Mouse (Mus musculus) hindbrain, embryonic 11.5 days (tissue): ENCODE results near the gene Cdh3. TPM values are rescaled to one million over a fixed set of nuclear protein-coding genes. Genes with fewer than 3 reads are reported as not detected.
"Not testable (repeated sequence)": the region's sequence is repeated elsewhere in the genome, so short reads cannot be mapped to it uniquely, and the experiment has no call there.

Experiments used
- ATAC-seq: fragments of 200-750 bp; cut with Nextera tagmentation; 2 replicates; pipeline ENCODE4 v1.8.0; 2017; ENCODE audit warnings: mild to moderate bottlenecking, moderate TSS enrichment, moderate library complexity; ENCODE audit not compliant: low FRiP score
- DNase-seq: peaks from one replicate; pipeline ENCODE4 v3.0.0-alpha.2; 2015; ENCODE audit warnings: low spot score
- H3K27ac ChIP-seq: fragments of 300-500 bp; sonication (generic); 2 replicates; pipeline ENCODE4 v1.5.1; 2014; ENCODE audit warnings: mild to moderate bottlenecking, low read depth, low read length
- H3K27me3 ChIP-seq: fragments of 300-500 bp; sonication (generic); 2 replicates; pipeline ENCODE4 v1.6.1; 2014; ENCODE audit warnings: mild to moderate bottlenecking, low read length, moderate library complexity, mixed read lengths; ENCODE audit not compliant: control insufficient read depth, insufficient read depth
- H3K36me3 ChIP-seq: fragments of 300-500 bp; sonication (generic); 2 replicates; pipeline ENCODE4 v1.6.1; 2014; ENCODE audit warnings: mild to moderate bottlenecking, low read length, moderate library complexity, mixed read lengths; ENCODE audit not compliant: control insufficient read depth, insufficient read depth
- H3K4me1 ChIP-seq: fragments of 300-500 bp; sonication (generic); replicated peaks from 2 replicates; pipeline ENCODE4 v1.6.1; 2014; ENCODE audit warnings: low read length, mixed read lengths; ENCODE audit not compliant: control insufficient read depth, insufficient read depth
- H3K4me2 ChIP-seq: fragments of 300-500 bp; sonication (generic); replicated peaks from 2 replicates; pipeline ENCODE4 v1.6.1; 2014; ENCODE audit warnings: mild to moderate bottlenecking, low read depth, low read length
- H3K4me3 ChIP-seq: fragments of 300-500 bp; sonication (generic); 2 replicates; pipeline ENCODE4 v1.5.1; 2014; ENCODE audit warnings: low read depth, low read length
- H3K9ac ChIP-seq: fragments of 300-500 bp; sonication (generic); 2 replicates; pipeline ENCODE4 v1.6.1; 2014; ENCODE audit warnings: low read depth, low read length
- H3K9me3 ChIP-seq: fragments of 300-500 bp; sonication (generic); 2 replicates; pipeline ENCODE4 v1.6.1; 2016; ENCODE audit warnings: low read length; ENCODE audit not compliant: control insufficient read depth
- WGBS: fragments of 180-500 bp; shearing (Covaris S2); extraction: QIAGEN DNeasy Blood & Tissue Kit; methylation state at CpG from one replicate; pipeline ENCODE4 v1.1.7; 2014; 5-methylcytosine and 5-hydroxymethylcytosine counted together
- polyA plus RNA-seq: library from polyadenylated mRNA; unstranded; fragments of >200 nt; fragmentation: Nextera tagmentation; extraction: Ambion mirVana; gene quantifications from 2 replicates; pipeline ENCODE4 v1.2.1, GENCODE M21; 2014

Cdh3 gene
- polyA plus RNA-seq, 1 experiment from 2014 or later, result 3.8 TPM

DNA sequence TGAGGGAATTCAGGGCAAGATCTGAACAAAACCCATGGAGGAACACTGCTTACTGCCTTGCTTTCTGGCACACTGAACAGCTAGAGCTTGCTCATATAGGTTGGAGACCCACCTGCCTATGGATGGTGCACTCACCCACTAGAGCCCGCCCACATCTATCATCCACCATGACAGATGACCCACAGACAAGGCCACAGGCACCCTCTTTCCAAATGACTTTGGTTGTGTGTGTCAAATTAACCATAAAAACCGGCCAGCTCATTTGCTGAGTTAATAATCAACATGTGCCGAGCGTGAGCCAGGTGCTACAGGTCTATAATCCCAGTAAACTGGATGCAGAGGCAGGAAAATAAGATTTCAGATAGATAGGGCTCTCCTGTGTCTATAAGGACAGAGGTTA, 59.7 kb downstream of the Cdh3 start:
- no peaks in the 10 kb centered on the region for H3K4me1 ChIP-seq
- no peak overlapping the region for H3K9ac ChIP-seq
- H3K27me3 ChIP-seq, result no peaks in the 10 kb centered on the region
- H3K27ac ChIP-seq, result no peak overlapping the region
- no peaks in the 10 kb centered on the region for H3K36me3 ChIP-seq
- WGBS, result 75% methylated on average over 4 of the region's 4 CpGs
- no peak overlapping the region for H3K4me3 ChIP-seq
- ATAC-seq (no peak), DNase-seq (no peak)
- H3K4me2 ChIP-seq, result no peak overlapping the region
- H3K9me3 ChIP-seq, result no peaks in the 10 kb centered on the region

DNA sequence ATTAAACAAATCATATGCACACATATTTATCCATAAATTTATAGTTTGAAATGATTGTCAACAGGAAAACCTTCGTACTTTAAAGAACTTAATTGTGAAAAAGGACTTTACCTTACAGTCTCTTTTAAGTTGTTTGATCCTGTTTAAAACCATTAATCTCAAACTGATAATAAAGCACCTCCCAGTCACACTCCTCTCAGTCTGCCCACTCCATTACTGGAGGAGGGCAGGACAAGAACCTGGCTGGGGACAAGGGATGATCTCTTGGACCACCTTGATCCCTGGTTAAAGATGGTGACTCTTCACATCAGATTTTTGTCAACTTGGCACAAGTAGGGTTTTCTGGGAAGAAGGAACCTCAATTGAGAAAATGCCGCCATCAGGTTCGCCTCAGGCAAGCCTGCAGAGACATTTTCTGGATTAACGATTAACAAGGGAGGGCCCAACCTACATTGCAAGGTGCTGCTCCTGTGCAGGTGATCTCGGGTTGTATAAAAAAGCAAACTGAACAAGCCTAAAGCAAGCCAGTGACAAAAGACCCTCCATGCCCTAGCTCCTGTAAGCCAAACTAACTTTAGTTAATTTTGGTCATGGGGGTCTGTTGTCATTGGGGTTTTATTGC, 61.0 kb downstream of the Cdh3 start:
- WGBS, result 82% methylated on average over 5 of the region's 5 CpGs
- no peak for DNase-seq
- no peak overlapping the region for H3K27ac ChIP-seq

GRCm38 (mm10) chr8:106572175-106572574, 61.5 kb downstream of the Cdh3 start:
- H3K9me3 ChIP-seq, H3K27me3 ChIP-seq, H3K4me3 ChIP-seq, ATAC-seq, H3K36me3 ChIP-seq, H3K4me1 ChIP-seq, DNase-seq, H3K4me2 ChIP-seq, H3K9ac ChIP-seq, H3K27ac ChIP-seq: not testable (repeated sequence)
- WGBS, result 89% methylated on average over 1 of the region's 1 CpGs

More for the DNA sequence above, 61.0 kb downstream of the Cdh3 start:
- H3K36me3 ChIP-seq, result no peaks in the 10 kb centered on the region
- no peak for ATAC-seq
- H3K9ac ChIP-seq, result no peak overlapping the region
- no peaks in the 10 kb centered on the region for H3K27me3 ChIP-seq
- H3K4me2 ChIP-seq, result no peak overlapping the region
- H3K4me3 ChIP-seq, result no peak overlapping the region
- no peaks in the 10 kb centered on the region for H3K4me1 ChIP-seq
- H3K9me3 ChIP-seq, result no peaks in the 10 kb centered on the region

DNA sequence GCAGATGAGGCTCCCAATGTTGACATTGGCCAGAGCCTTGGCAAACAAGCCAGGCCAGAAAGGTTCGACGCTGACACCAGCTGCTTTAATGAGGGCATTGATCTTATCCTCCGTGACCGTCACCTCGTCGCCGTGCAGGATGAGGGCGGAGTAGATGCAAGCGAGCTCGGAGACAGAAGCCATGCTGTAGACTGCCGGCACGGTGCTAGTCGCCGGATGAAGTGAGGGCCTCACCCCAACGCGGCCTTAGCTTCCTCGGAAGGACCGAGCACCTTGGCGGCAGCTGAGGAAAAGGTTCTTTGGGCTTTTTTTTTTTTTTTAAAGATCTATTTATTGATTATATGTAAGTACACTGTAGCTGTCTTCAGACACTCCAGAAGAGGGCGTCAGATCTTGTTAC, 62.5 kb downstream of the Cdh3 start, which contains the start of gene Gm10073:
Gm10073 (minus strand) TSS at position 294 of the 400 bp plus-strand sequence.
- not testable (repeated sequence) for H3K27me3 ChIP-seq, H3K27ac ChIP-seq, H3K4me1 ChIP-seq, H3K4me3 ChIP-seq, H3K36me3 ChIP-seq, H3K9ac ChIP-seq, ATAC-seq, H3K9me3 ChIP-seq, DNase-seq, H3K4me2 ChIP-seq
- 46% methylated on average over 20 of the region's 20 CpGs for WGBS

- no peak overlapping the region for H3K4me3 ChIP-seq
- H3K27ac ChIP-seq, result no peak overlapping the region
- no peaks in the 10 kb centered on the region for H3K36me3 ChIP-seq
- WGBS, result 84% methylated on average over 4 of the region's 4 CpGs
- no peak overlapping the region for H3K9ac ChIP-seq
- H3K27me3 ChIP-seq, result no peaks in the 10 kb centered on the region
- H3K9me3 ChIP-seq, result no peaks in the 10 kb centered on the region
- no peaks in the 10 kb centered on the region for H3K4me1 ChIP-seq
- H3K4me2 ChIP-seq, result no peak overlapping the region
- ATAC-seq (no peak), DNase-seq (no peak)
Measured at GRCm38 (mm10) chr8:106574283-106574682, 63.6 kb downstream of the Cdh3 start.

DNA sequence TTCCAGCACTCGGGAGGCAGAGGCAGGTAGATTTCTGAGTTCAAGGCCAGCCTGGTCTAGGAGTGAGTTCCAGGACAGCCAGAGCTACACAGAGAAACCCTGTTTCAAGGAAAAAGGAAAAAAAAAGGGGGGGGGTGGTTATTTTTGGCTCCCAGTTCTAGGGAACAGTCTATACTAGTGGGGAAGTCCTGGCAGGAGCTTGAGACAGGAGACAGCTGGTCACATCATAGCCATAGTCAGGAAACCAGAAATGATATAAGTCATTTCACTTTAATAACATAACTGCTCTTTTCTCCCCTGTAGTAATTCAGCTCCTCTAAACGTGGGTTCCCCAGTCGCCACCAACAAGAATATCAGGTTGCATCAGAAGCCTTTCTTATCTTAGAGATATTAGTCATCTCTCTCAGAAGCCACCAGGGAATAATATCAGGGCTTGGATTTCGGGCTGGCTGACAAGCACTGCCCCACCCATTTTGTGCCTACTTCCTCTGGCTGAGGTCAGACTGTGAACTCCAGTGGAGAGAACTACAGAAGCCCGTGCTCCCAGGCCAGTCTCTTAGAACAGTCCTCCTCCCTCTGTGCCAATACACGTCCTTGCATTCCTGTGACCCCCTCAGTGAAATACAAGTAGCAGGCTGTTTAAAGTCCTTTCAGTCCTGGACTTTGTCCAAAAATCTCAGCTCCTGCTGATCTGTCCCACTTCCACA, 66.3 kb downstream of the Cdh3 start:
- Histone ChIP-seq H3K27ac (no peak overlapping the region), H3K9ac (no peak overlapping the region), H3K27me3 (no peaks in the 10 kb centered on the region), H3K9me3 (no peaks in the 10 kb centered on the region), H3K36me3 (no peaks in the 10 kb centered on the region), H3K4me1 (no peaks in the 10 kb centered on the region), H3K4me2 (no peak overlapping the region), H3K4me3 (no peak overlapping the region)
- ATAC-seq (no peak), DNase-seq (no peak)
- 49% methylated on average over 6 of the region's 6 CpGs for WGBS

DNA sequence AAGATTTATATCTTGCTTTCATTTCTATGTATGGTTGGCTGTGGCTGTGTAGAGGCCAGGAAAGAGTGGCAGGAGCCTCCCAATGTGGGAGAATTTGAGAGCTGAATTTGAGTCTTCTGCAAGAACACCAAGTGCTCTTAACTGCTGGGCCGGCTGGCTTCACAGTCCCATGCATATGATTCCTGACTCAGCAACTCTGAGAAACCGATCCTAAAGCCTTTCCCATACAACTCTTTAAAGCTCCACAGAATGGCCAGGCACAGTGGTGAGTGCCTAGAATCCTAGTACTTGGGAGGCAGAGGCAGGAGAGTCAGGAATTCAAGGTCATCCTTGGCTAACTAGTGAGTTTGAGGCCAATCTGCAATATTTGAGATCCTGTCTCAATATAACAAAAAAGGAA, 68.8 kb downstream of the Cdh3 start:
- H3K4me3 ChIP-seq, result no peak overlapping the region
- no peaks in the 10 kb centered on the region for H3K27me3 ChIP-seq
- H3K36me3 ChIP-seq, result no peaks in the 10 kb centered on the region
- 78% methylated on average over 2 of the region's 2 CpGs for WGBS
- H3K4me2 ChIP-seq, result no peak overlapping the region
- H3K27ac ChIP-seq, result no peak overlapping the region
- H3K9me3 ChIP-seq, result no peaks in the 10 kb centered on the region
- DNase-seq (no peak), ATAC-seq (no peak)
- H3K4me1 ChIP-seq, result no peaks in the 10 kb centered on the region
- no peak overlapping the region for H3K9ac ChIP-seq

DNA sequence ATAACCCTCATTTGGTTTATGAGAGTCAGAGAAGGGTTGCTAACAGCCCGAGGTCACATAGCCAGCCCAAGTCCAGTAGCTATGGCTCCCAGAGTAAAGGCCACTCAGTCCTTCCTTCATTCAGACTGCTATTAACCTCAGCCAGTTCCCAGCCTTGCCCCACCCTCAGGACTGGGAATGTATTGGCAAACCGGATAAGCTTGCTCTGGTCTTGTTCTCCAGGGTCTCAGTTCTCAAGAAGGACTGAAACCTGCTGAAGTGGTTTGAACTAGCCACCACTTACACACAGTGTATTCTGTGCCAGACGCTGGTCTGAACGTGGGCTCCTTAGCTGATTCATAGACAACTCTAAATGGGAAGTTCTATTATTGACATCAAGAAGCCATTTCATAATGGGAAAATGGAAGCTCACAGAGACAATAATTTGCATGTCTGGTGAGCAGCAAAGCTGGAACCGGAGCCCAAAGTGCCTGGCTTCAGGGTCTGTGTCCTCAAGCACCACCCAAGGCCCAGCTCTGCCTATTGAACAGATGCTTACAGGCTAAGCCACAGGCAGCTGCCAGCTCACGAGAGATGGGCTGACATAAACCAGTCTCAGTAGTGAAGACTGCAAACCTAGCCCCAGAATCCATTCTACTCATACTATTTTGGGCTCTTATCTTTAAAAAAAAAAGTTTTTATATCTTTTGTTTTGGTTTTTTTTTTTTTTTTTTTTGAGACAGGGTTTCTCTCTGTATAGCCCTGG, 70.8 kb downstream of the Cdh3 start:
- Histone ChIP-seq H3K27ac (no peak overlapping the region), H3K36me3 (no peaks in the 10 kb centered on the region), H3K4me3 (no peak overlapping the region), H3K9me3 (no peaks in the 10 kb centered on the region), H3K9ac (no peak overlapping the region), H3K27me3 (no peaks in the 10 kb centered on the region), H3K4me1 (no peaks in the 10 kb centered on the region), H3K4me2 (no peak overlapping the region)
- DNase-seq (no peak), ATAC-seq (no peak)
- WGBS, result 80% methylated on average over 6 of the region's 6 CpGs
